Mouse (Mus musculus): Measurements from ENCODE around the gene Rps4x. TPM values are rescaled to one million over a fixed set of nuclear protein-coding genes. Genes with fewer than 3 reads are reported as not detected.

Gene Rps4x
- polyA plus RNA-seq, 1 experiment = 620 TPM

Other genes with a start within 250 kb of the Rps4x start
- gene Rtl5, start 118.1 kb downstream of the Rps4x start, polyA plus RNA-seq (2012; rRNA removed) = 22.2 and 26.7 TPM in 2 replicates
- 5.0 and 5.6 TPM in 2 replicates for gene Pin4, start 69.9 kb downstream of the Rps4x start, polyA plus RNA-seq (2012; rRNA removed)
- 0.14 and 0.18 TPM in 2 replicates for gene Ercc6l, start 32.3 kb downstream of the Rps4x start, polyA plus RNA-seq (2012; rRNA removed)
- 124 and 138 TPM in 2 replicates for gene Cited1, start 62.8 kb upstream of the Rps4x start, polyA plus RNA-seq (2012; rRNA removed)